Mouse (Mus musculus): ENCODE measurements at regions not wholly inside any gene's neighbourhood (a gene's known extent, or its start where the extent isn't known, plus 50 kb on each side); places are given as distances from the start of the nearest gene placed in this dataset.

GRCm38 (mm10) chr14:102392351-102392750 lies 590.1 kb downstream of the Kctd12 start:
- DNase-seq = no peak

- no peak for DNase-seq
Observed at GRCm38 (mm10) chr14:102372994-102373567, 609.4 kb downstream of the Kctd12 start.

GRCm38 (mm10) chr14:102361589-102361988 lies 620.8 kb downstream of the Kctd12 start:
- no peak for DNase-seq

- no peak for DNase-seq
Observed at GRCm38 (mm10) chr14:102329409-102329808, 599.7 kb downstream of the Lmo7 start.

- no peak for DNase-seq
Observed at GRCm38 (mm10) chr14:102306332-102306731, 576.6 kb downstream of the Lmo7 start.

GRCm38 (mm10) chr14:102302826-102303225 lies 573.1 kb downstream of the Lmo7 start:
- no peak for DNase-seq

GRCm38 (mm10) chr14:102300251-102300650 lies 570.5 kb downstream of the Lmo7 start:
- DNase-seq = no peak

GRCm38 (mm10) chr14:102291361-102291760 lies 561.6 kb downstream of the Lmo7 start:
- no peak for DNase-seq

- no peak for DNase-seq
Observed at GRCm38 (mm10) chr14:102250076-102250475, 520.3 kb downstream of the Lmo7 start.

GRCm38 (mm10) chr14:102248581-102248980 lies 518.8 kb downstream of the Lmo7 start:
- DNase-seq = no peak

- DNase-seq = no peak
Observed at GRCm38 (mm10) chr14:102248023-102248422, 518.3 kb downstream of the Lmo7 start.

- no peak for DNase-seq
Observed at GRCm38 (mm10) chr14:102243806-102244536, 514.2 kb downstream of the Lmo7 start.

GRCm38 (mm10) chr14:102216581-102217368 lies 487.0 kb downstream of the Lmo7 start:
- DNase-seq = no peak

- no peak for DNase-seq
Observed at GRCm38 (mm10) chr14:102215267-102215964, 485.7 kb downstream of the Lmo7 start.

- no peak for DNase-seq
Observed at GRCm38 (mm10) chr14:102212079-102212478, 482.3 kb downstream of the Lmo7 start.

GRCm38 (mm10) chr14:102204881-102205671 lies 475.3 kb downstream of the Lmo7 start:
- DNase-seq = no peak

GRCm38 (mm10) chr14:102199430-102199829 lies 469.7 kb downstream of the Lmo7 start:
- DNase-seq = no peak

GRCm38 (mm10) chr14:102190786-102191185 lies 461.0 kb downstream of the Lmo7 start:
- no peak for DNase-seq

GRCm38 (mm10) chr14:102181269-102181668 lies 451.5 kb downstream of the Lmo7 start:
- DNase-seq = no peak

GRCm38 (mm10) chr14:102171775-102172174 lies 442.0 kb downstream of the Lmo7 start:
- no peak for DNase-seq

GRCm38 (mm10) chr14:102161291-102162284 lies 431.8 kb downstream of the Lmo7 start:
- DNase-seq = no peak
